Mouse (Mus musculus) ES-E14 (cell line): ENCODE measurements around the gene Fam168b. TPM values are rescaled to one million over a fixed set of nuclear protein-coding genes. Genes with fewer than 3 reads are reported as not detected.

Experiments used
- DNase-seq: peaks from one replicate; pipeline ENCODE4 v3.0.0-alpha.2; 2013; ENCODE audit warnings: low read depth, low spot score
- H3K27ac ChIP-seq: 2 replicates; pipeline ENCODE4 v1.5.1; 2012; ENCODE audit warnings: low read depth, mild to moderate bottlenecking, low read length, moderate library complexity, mixed read lengths; ENCODE audit not compliant: poor library complexity, insufficient read depth, severe bottlenecking
- H3K36me3 ChIP-seq: 2 replicates; pipeline ENCODE4 v1.6.1; 2012; ENCODE audit warnings: mild to moderate bottlenecking, low read length, moderate library complexity, mixed read lengths; ENCODE audit not compliant: control insufficient read depth, poor library complexity, insufficient read depth, severe bottlenecking
- H3K4me1 ChIP-seq, 2 experiments: fragments of 150-350 bp in 1 of 2; sonication (generic) in 1 of 2; 2 replicates each; pipeline ENCODE4 v1.6.1; 2012; ENCODE audit warnings: low read length in 2 of 2, mild to moderate bottlenecking in 1 of 2, mixed read lengths in 1 of 2; ENCODE audit not compliant: control insufficient read depth in 2 of 2, insufficient read depth in 2 of 2, poor library complexity in 1 of 2
- H3K4me3 ChIP-seq, 2 experiments: fragments of 150-350 bp in 1 of 2; sonication (generic) in 1 of 2; 2 replicates each; pipeline ENCODE4 v1.5.1; 2012; ENCODE audit warnings: low read length in 2 of 2, low read depth in 1 of 2, mild to moderate bottlenecking in 1 of 2, mixed read lengths in 1 of 2; ENCODE audit not compliant: insufficient read depth in 1 of 2, poor library complexity in 1 of 2, severe bottlenecking in 1 of 2
- H3K9ac ChIP-seq: 2 replicates; pipeline ENCODE4 v1.6.1; 2012; ENCODE audit warnings: low read depth, mild to moderate bottlenecking, low read length, mixed read lengths; ENCODE audit not compliant: poor library complexity, insufficient read depth, severe bottlenecking
- H3K9me3 ChIP-seq: fragments of 150-350 bp; sonication (generic); 2 replicates; pipeline ENCODE4 v1.6.1; 2012; ENCODE audit warnings: low read depth, mild to moderate bottlenecking, low read length; ENCODE audit not compliant: control insufficient read depth, insufficient read depth
- CHD2 ChIP-seq: IDR thresholded peaks from 2 replicates; pipeline ENCODE4 v1.6.1; 2014; ENCODE audit warnings: mild to moderate bottlenecking, low read depth, low read length, inconsistent platforms
- HCFC1 ChIP-seq: IDR thresholded peaks from 2 replicates; pipeline ENCODE4 v1.6.1; 2012; ENCODE audit warnings: low read length, inconsistent platforms, borderline replicate concordance; ENCODE audit not compliant: insufficient read depth
- MAFK ChIP-seq: IDR thresholded peaks from 2 replicates; pipeline ENCODE4 v1.6.1; 2014; ENCODE audit warnings: mild to moderate bottlenecking, low read depth, low read length, inconsistent platforms; ENCODE audit not compliant: insufficient read depth
- ZC3H11A ChIP-seq: IDR thresholded peaks from 2 replicates; pipeline ENCODE4 v1.6.1; 2012; ENCODE audit warnings: low read depth, mild to moderate bottlenecking, inconsistent platforms, low read length, borderline replicate concordance
- ZNF384 ChIP-seq: IDR thresholded peaks from 2 replicates; pipeline ENCODE4 v1.6.1; 2012; ENCODE audit warnings: low read depth, low read length, inconsistent platforms
- in situ Hi-C, 2 experiments: fragments of 600-800 bp; cut with MboI; formaldehyde crosslinking; loops; one replicate each; pipeline ENCODE4 v1.15.1; 2025; ENCODE audit warnings: low sequenced_read_pairs in 2 of 2, inconsistent platforms in 1 of 2; ENCODE audit not compliant: unreplicated experiment in 2 of 2
- total RNA-seq: library from RNA; depleted of rRNA; stranded (reverse); fragments of 300-350 nt; gene quantifications from 2 replicates; pipeline ENCODE4 v1.2.3, GENCODE M21; 2012

Fam168b gene
- total RNA-seq, 1 experiment: 36.1 TPM

DNA sequence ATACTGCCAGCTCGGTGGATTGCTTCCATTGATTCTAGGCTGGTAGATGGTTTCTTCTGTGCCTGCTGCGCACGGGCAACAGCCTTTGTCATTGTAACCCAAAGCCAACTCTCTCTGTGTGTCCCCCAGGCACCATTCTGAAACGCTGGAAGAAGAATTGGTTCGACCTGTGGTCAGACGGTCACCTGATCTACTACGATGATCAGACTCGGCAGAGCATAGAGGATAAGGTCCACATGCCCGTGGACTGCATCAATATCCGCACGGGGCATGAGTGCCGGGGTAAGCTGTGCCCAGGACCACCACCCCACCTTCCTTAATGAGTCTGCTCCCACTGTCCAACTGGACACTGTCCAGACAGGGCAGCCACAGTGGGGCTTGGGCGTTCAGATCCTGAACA is 20.0 kb upstream of the Fam168b start:
- no peak overlapping the region for H3K27ac ChIP-seq

DNA sequence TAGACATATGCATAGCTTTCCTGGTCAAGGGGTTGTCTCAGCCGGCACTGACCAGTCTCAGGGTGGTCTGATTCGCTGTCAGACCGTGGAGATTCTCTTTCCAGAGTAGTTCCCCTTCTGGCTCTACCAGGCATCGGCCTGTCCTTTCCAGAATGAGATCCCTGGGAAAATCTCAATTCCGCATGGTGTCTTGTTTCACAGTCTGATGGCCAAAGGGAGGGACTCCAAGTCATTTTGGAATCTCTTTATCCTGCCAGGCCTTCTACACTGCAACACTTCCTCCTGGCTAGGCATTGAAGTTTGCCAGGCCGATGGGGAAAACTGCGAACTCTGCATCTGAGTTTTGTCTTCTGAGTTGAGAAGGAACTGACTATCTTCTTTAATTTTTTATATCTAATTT is 17.3 kb upstream of the Fam168b start:
- H3K4me1 ChIP-seq: peaks cover 2 to 6% of the 10 kb centered on the region in 2 experiments; a peak in 1 of 4 replicates
- no peak overlapping the region for H3K4me3 ChIP-seq
- in situ Hi-C loops: no loop called here
- no peak overlapping the region for H3K27ac ChIP-seq
- H3K9ac ChIP-seq: no peak overlapping the region
- no peak for DNase-seq
- no peaks in the 10 kb centered on the region for H3K9me3 ChIP-seq
- H3K36me3 ChIP-seq: peaks cover 3% of the 10 kb centered on the region; the same call in 1 of the 2 replicates
- no peak for TF ChIP-seq MAFK
- TF ChIP-seq HCFC1: no peak
- TF ChIP-seq ZNF384: peak; percentile 58; the same call in 1 of the 2 replicates
- no peak for TF ChIP-seq ZC3H11A

More for the DNA sequence above, 20.0 kb upstream of the Fam168b start:
- no peak for DNase-seq
- H3K4me3 ChIP-seq: no peak overlapping the region
- H3K36me3 ChIP-seq: peaks cover 3% of the 10 kb centered on the region; the same call in 1 of the 2 replicates
- in situ Hi-C loops: no loop called here
- H3K4me1 ChIP-seq: peaks cover 2 to 6% of the 10 kb centered on the region in 2 experiments; a peak in 1 of 4 replicates
- no peaks in the 10 kb centered on the region for H3K9me3 ChIP-seq
- TF ChIP-seq CHD2: no peak
- no peak overlapping the region for H3K9ac ChIP-seq

DNA sequence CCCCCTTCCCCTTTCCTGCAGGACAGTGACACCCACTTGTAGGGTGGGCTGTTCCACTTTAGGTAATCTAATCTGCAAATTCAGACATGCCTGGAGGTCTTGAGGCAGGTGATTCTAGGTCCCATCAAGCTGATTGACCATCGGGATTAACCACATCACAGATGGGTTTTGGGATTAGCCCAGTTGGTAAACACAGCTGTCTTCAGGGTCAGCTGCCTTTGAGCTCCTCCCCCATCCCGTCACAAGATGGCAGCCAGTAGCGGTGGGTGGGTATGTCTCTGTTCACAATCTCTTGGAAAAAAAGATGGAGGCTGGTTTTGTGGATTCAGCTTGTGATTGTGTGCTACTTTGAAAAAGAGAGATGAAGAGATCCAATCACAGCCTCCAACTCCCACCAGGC is 16.9 kb upstream of the Fam168b start:
- peaks cover 2 to 5% of the 10 kb centered on the region in 2 experiments; a peak in 1 of 4 replicates for H3K4me1 ChIP-seq
- in situ Hi-C loops: no loop called here

DNA sequence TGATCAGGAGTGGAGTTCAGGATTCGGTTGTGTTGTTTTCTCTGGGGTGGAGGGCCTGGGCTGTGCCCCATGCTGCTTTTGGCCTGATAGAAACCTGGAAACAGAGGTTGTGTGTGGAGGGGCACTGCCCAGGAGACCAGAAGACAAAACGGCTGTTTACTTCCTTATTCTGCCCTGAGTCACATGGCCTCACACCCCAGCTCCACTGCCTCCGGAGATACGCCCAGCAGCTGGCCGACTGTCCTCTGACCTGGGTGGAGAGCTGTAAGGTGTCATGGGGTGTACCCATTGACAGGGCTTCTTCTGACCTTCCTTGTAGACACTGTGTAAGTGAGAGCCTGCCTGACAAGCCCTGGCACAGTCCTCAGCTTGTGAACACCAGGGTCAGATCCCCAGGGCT is 15.8 kb upstream of the Fam168b start:
- no peak for TF ChIP-seq CHD2
- TF ChIP-seq MAFK: no peak
- TF ChIP-seq ZC3H11A: no peak
- no peak for TF ChIP-seq ZNF384
- no peak for TF ChIP-seq HCFC1
- Histone ChIP-seq H3K9ac (no peak overlapping the region), H3K4me3 (no peak overlapping the region), H3K27ac (no peak overlapping the region), H3K9me3 (no peaks in the 10 kb centered on the region), H3K36me3 (peaks cover 3% of the 10 kb centered on the region; the same call in 1 of the 2 replicates), H3K4me1 (peaks cover 2 to 4% of the 10 kb centered on the region in 2 experiments; a peak in 1 of 4 replicates)
- DNase-seq: no peak
- in situ Hi-C loops: no loop called here

More for the DNA sequence above, 16.9 kb upstream of the Fam168b start:
- TF ChIP-seq ZC3H11A (no peak), HCFC1 (no peak), MAFK (no peak), ZNF384 (no peak), CHD2 (no peak)
- no peak overlapping the region for H3K4me3 ChIP-seq
- H3K9ac ChIP-seq: no peak overlapping the region
- H3K27ac ChIP-seq: no peak overlapping the region
- H3K36me3 ChIP-seq: peaks cover 3% of the 10 kb centered on the region; the same call in 1 of the 2 replicates
- DNase-seq: no peak
- no peaks in the 10 kb centered on the region for H3K9me3 ChIP-seq

DNA sequence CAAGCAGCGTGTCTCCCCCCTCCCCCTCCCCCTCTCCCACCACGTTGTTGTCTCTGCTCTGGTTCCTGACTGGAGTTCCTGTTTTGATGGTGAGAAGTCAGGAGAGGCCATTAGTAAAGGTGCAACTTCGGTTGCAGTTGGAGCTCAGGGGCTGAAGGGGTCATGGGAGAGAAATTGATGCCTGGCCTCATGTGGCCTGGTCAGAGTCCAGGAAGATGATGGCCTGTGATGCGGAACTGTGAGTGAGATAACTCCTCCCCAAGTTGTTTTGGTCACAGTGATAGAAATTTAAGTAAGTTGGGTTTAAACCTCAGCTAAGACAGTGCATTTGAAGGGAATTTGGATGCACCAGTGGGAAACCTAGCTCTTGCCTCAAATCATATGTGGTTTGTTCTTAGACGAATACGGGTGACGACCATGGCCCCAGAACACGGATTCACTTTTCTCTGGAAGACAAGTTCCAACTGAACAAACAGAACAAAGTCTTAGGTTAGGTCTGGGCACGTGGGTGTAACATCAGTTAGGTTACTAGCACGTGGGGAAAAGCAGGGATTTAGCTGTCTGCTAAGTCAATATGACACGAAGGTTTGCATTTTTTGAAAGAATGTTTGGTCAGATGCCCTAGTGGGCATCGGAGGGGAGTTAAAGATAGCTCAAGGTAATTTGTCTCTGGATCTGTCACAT is 12.3 kb upstream of the Fam168b start:
- Histone ChIP-seq H3K9ac (no peak overlapping the region), H3K9me3 (no peaks in the 10 kb centered on the region), H3K27ac (no peak overlapping the region), H3K4me1 (peaks cover 3 to 11% of the 10 kb centered on the region in 2 experiments; a peak in 1 of 4 replicates), H3K4me3 (no peak overlapping the region), H3K36me3 (no peaks in the 10 kb centered on the region)
- in situ Hi-C loops: no loop called here
- no peak for DNase-seq
- TF ChIP-seq HCFC1: no peak
- no peak for TF ChIP-seq CHD2
- no peak for TF ChIP-seq MAFK
- TF ChIP-seq ZNF384: no peak
- TF ChIP-seq ZC3H11A: no peak
